Mouse (Mus musculus): Measurements from ENCODE around the gene 6430548M08Rik.

Gene 6430548M08Rik

GRCm38 (mm10) chr8:120109149-120109548 is 4.8 kb upstream of the 6430548M08Rik start:
- no peak for DNase-seq (ENCODE audit: low spot score)

GRCm38 (mm10) chr8:120110966-120111365 is 3.0 kb upstream of the 6430548M08Rik start:
- no peak for DNase-seq (ENCODE audit: low spot score)

- no peak for DNase-seq (ENCODE audit: low spot score)
Observed at GRCm38 (mm10) chr8:120111382-120111781, 2.6 kb upstream of the 6430548M08Rik start.

DNA sequence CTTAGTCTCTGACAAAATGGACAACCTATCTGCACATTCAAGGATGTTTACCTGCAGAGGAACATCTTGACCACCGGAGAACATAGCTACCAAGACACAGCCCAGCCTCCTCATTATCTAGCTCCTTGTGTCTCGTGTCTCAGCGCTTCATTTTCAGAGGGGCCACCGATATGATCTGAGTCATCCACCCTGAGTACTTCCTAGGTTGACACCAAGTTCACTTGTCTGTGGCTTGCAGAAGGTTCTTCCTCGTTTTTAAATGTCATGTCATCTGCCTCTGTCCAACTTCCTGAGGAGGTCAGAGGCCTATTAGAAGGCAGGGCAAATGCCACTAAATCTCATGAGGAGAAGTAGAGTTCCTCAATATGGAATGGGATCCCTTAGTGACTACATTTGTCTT is 1.4 kb upstream of the 6430548M08Rik start:
- no peak for DNase-seq (ENCODE audit: low spot score)

- peak; percentile 62 for DNase-seq (ENCODE audit: low spot score)
Observed at GRCm38 (mm10) chr8:120113306-120113705, 646 bp upstream of the 6430548M08Rik start.

DNA sequence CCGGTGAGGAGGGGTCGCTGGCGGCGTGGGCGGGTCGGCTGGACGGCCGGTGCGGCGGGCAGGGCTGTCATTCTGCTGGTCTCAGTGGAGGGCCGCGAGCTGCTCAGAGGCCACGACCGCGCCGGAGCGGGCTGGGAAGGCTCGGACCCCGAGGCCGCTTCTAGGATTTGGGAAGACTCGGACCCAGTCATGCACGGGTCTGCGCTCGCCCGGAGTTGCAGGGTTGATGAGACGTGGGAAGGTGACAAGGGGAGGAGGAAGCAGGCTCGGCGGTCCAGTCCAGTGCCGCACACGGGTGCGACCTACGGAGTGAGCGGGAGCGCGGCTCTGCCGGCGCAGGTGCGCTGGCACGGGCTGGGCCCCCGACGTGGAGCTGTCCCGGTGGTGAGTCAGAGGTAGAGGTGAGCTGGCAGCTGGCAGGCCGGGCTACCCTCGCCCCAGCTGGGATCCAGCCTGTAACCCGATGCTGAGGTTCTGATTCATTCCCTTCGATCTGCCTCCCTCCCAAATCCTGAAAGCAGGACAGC is 426 bp downstream of the 6430548M08Rik start:
- DNase-seq (ENCODE audit: low spot score): no peak

GRCm38 (mm10) chr8:120116600-120116999 is 2.6 kb downstream of the 6430548M08Rik start:
- DNase-seq (ENCODE audit: low spot score): no peak

- DNase-seq (ENCODE audit: low spot score): no peak
Observed at GRCm38 (mm10) chr8:120118162-120118561, 4.2 kb downstream of the 6430548M08Rik start.

DNA sequence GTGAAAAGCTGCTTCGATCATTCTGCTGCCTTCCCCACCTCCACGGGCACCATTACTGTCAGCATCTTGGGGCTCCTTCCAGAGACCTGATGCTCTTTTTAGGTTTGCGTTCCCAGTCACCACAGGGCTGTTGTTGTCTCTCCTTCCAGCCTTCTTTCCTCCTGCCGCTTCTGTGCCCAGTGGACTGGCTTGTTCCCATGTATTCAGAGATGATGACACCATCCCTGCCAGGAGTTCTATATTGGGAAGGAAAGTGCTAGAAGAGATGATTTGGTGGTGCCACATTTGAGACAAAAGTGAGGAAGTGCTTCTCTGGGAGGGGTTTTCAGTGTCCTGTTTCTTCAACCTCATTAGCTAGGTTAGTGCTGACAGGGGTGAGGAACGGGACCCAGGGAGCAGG is 4.9 kb downstream of the 6430548M08Rik start:
- DNase-seq (ENCODE audit: low spot score): no peak

DNA sequence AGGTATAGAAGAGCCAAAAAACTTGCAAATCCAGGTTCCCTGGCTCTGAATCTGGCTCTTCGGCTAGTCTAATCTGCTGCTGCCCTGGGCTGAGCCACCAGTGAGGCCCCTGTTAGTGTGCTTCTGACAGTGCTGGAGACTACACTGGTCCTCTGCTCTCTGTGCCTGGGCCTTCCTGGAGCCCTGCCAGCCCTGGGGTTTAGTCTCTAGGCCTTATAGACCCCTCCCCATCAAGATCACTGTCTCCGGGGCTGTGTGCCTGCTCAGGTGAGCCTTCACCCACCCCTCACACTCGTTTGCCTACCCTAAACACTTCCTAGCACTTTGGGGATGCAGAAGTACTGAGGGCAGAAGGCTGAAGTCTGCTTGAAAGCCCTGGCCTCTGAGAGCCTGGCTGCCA is 5.5 kb downstream of the 6430548M08Rik start:
- DNase-seq (ENCODE audit: low spot score): no peak

- DNase-seq (ENCODE audit: low spot score): no peak
Observed at GRCm38 (mm10) chr8:120119931-120120330, 6.0 kb downstream of the 6430548M08Rik start.

GRCm38 (mm10) chr8:120120951-120121350 is 7.0 kb downstream of the 6430548M08Rik start:
- no peak for DNase-seq (ENCODE audit: low spot score)

DNA sequence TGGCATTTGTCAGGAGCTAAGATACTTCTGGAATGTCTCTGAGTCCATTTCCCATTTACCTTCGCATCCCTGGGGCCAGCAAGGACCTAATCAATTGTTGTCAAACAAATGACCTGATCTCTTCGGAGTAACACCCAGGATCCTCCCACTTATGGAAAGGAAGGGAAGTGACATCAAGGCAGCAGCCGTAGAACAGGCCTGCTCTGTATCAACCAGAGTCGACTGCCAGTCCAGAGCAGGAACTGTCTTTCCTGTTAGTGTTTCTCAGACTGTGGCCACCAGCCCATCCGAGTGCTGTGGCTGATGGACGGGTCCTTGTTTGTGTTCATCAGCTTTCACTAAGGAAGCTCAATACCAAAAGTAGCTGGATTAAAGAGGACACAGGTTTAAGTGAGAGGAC is 10.3 kb downstream of the 6430548M08Rik start:
- DNase-seq (ENCODE audit: low spot score): no peak

- DNase-seq (ENCODE audit: low spot score): no peak
Observed at GRCm38 (mm10) chr8:120124836-120125389, 11.0 kb downstream of the 6430548M08Rik start.

DNA sequence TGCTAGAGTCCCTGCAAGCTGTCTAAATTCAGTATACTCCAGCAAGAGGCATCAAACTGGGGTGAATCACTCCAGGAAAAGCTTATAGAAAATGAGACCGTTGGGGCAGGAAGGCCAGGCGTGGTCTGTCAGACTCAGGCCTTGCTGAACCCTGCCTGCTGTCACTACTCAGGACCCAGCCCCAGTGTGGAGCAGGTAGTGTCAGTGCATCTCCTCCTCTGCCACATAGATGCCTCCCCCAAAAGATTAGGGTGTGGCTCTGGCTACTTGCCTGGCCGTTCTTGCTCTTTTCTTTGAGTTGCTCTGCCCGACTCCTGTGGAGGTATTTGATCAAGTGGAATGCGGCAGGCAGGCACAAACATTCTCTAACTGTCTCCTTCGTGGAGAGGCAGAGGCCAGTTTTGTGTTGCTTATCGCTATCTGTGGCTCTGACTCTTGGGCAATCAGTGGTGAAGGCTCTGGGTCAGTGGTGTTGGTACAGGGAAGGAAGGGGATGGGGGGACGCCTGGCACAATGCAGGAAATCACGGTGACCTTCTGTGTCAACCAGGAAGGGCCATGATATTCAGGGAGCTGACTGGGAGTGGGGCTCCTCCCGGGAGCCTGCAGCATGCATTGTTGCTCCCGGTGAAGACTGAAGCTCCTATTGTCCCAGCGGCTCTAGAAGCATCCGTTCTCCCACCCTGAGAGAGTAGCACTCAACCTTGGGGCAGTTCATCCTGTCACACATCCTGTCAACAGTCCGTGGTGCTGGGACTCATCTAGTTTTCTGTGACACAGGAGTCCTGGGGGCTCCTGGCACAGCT is 12.6 kb downstream of the 6430548M08Rik start:
- no peak for DNase-seq (ENCODE audit: low spot score)

DNA sequence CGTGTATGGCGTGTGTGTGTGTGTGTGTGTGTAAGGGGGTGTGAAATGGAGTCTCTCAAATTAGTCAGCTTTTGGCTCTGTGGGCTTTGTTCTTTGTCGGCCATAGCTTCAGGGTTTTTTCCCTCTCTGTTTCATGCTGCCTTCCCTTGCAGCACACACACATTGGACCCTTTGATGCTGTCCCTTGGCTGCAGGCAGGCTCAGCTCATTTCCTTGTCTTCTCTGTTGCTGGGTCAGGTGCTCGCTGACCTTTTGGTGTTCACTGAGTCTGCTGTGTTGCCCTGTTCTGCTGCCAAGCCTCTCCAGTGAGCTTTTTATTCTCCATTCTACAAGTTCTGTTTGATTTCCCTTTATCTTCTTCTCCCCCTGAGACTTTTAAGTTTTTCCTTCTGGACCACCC is 15.6 kb downstream of the 6430548M08Rik start:
- no peak for DNase-seq (ENCODE audit: low spot score)

DNA sequence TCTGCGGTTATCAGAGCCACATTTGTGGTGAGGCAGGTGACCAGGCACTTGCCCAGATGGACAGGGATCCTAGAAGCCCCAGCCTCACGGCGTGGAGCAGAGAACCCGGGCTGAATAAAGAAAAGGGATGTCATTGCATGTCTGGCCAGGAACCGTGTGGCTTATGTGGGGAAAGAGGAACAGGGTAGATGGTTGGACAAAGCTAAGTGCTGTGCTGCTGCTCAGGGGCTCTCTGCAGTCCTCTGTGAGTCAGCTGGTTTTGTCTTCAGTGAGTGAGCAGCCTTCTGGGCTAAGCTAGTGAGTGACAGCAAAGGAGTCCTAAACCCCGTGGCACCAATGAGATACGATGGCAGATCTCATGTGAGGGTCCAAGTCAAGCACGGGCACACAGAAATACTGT is 17.2 kb downstream of the 6430548M08Rik start:
- no peak for DNase-seq (ENCODE audit: low spot score)

- DNase-seq (ENCODE audit: low spot score): no peak
Observed at GRCm38 (mm10) chr8:120133169-120133568, 19.2 kb downstream of the 6430548M08Rik start.

DNA sequence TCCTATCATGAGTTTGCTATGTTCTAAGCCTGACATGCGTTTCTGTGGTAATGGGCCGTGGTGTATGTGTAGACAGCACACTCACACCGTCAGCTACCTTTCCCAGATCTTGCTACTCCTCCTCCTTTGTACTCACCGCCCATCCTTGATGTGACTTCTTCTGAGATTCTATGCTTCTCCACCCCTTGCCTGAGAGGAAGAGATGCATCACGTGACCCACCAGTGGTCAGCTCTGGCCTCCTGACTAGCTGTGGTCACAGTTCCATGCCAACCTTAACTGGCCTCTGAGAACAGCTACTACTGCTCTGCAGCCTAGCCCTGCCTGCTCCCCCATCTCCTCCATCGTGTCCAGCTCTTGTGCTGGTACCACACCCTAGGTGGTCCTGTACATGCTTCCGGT is 21.7 kb downstream of the 6430548M08Rik start:
- DNase-seq (ENCODE audit: low spot score): no peak

DNA sequence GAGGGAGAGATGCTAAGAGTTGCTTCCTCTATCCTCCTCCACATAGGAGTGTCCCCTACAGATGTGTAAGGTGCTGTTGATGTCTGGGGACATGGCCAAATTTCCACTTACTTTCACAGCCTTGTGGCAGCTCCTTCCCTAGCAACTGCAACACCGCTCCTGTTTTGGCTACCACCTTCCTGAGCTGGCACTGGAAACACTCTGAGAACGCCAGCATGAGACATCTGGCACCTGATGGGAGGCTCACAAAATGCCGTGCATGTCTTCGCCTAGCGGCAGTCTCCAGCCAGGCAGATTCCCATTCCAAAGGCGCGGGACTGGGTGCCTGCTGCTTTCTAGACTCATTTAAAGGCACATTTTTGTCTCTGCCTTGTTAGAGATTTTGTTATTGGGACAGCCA is 22.7 kb downstream of the 6430548M08Rik start:
- no peak for DNase-seq (ENCODE audit: low spot score)

DNA sequence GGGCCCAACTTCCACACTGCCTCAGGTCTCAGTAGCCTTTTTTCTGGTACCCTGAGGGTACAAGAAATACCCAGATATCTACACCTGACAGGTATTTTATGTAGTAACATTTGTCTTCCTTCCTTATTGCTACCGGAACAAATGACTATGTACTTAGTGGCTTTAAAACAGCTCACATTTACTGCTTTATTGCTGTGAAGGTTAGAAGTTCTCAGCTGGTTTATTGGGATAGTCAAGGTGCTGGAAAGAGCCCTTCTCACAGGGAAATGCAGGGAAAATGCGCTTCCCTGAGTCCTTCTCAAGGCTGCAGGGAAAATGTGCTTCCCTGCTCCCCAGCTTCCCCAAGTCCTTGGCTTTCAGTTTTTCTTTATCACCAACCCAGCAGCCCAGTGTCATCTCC is 25.0 kb downstream of the 6430548M08Rik start:
- no peak for DNase-seq (ENCODE audit: low spot score)

DNA sequence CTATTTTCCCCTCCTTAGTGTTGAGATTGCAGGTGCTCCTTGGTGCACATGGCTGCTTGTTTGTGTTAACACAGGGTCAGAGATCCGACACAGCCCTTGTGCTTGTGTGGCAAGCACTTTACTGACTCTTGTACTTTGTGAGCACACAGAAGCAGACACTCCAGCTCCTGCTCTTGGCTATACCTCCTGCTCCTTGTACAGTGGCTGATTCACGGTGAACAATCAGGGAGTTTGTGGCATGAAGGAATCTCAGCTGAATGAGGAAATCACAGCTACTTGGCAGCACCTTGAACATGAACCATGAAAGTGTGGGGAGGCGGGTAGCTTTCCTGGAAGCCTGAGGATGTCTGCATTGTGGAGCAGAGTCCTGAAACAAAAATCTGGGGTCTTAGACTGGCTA is 26.8 kb downstream of the 6430548M08Rik start:
- DNase-seq (ENCODE audit: low spot score): no peak

DNA sequence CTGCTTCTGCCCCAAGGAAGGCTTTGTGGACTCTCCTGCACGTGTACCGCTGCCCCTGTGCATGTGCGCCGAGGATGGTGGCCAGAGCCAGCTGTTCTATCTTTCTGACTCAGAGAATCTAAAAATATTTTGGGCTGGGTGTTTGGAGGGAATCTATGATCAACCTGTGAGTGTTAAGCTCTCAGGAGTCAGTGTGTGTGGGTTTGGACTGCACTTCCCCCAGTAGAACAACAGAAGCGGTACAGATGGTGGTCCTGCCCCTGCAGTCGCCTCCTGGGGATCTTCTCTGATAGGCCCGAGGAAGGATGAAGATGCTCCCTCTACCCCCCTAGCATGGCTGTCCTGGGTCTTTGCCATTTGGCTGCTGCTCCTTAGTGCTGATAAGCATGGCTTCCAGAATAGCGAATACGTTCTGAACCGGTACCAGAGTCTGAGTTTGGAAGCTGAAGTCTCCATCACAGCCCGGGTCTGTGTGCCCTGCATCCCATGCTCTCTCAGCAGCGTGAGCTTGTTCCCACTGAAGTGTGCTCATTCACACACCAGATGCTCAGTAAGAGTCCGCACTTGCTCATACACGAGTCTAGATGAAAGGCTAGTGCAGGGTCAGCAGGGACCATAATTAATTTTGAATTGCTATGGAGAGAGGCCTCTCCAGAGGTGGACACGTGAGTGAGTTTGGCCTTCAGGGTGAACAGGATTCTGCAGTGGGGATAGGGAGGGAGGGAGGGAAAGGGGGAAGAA is 30.1 kb downstream of the 6430548M08Rik start:
- DNase-seq (ENCODE audit: low spot score): no peak
